Comparison of ENCODE assay signal across 8 mouse cellular contexts in genomic region chr2:25460135-25460534, GRCm38 (mm10). TPM values are rescaled to one million over a fixed set of nuclear protein-coding genes. Genes with fewer than 3 reads are reported as not detected.
DNase-seq lines count a peak whose midpoint lies in the region; ATAC-seq and TF ChIP-seq lines count a peak whose summit lies in the region.

No protein-coding gene starts in this region.

- no peaks in the 10 kb centered on the region for H3K27me3 ChIP-seq in lung, embryonic 14.5 days (ENCODE audit: insufficient read depth, low read length)
- H3K27me3 ChIP-seq in forebrain, embryonic 15.5 days = no peaks in the 10 kb centered on the region
- H3K27me3 ChIP-seq in neural tube, embryonic 11.5 days (ENCODE audit: control insufficient read depth, insufficient read depth, low read length) = no peaks in the 10 kb centered on the region

- H3K9ac ChIP-seq in lung, embryonic 14.5 days = peak overlapping the region; percentile 70
- peak overlapping the region; percentile 88 for H3K9ac ChIP-seq in forebrain, embryonic 15.5 days (replicated peaks)
- peak overlapping the region; percentile 56 for H3K9ac ChIP-seq in neural tube, embryonic 11.5 days (ENCODE audit: low read length)

- H3K4me1 ChIP-seq in lung, embryonic 14.5 days (ENCODE audit: insufficient read depth) = no peaks in the 10 kb centered on the region; the same call in 1 of the 2 replicates
- peaks cover 12% of the 10 kb centered on the region for H3K4me1 ChIP-seq in brown adipose tissue, adult 24 weeks (ENCODE audit: control insufficient read depth, insufficient read depth, insufficient read length, low read length)
- H3K4me1 ChIP-seq in forebrain, embryonic 15.5 days = peaks cover 26% of the 10 kb centered on the region
- peaks cover 5% of the 10 kb centered on the region for H3K4me1 ChIP-seq in neural tube, embryonic 11.5 days (ENCODE audit: control insufficient read depth, insufficient read depth, low read length)

- DNase-seq in lung, embryonic 14.5 days = peak; percentile 36
- no peak for DNase-seq in lung, postnatal 36 days
- peak; percentile 40 for DNase-seq in kidney, postnatal 14 days
- DNase-seq in neural tube, embryonic 11.5 days (ENCODE audit: low spot score) = no peak
- DNase-seq in urinary bladder, postnatal 25 days (ENCODE audit: low spot score) = no peak

- H3K4me2 ChIP-seq in lung, embryonic 14.5 days = peak overlapping the region; percentile 87
- H3K4me2 ChIP-seq in forebrain, embryonic 15.5 days (replicated peaks) = peak overlapping the region; percentile 90
- peak overlapping the region; percentile 67 for H3K4me2 ChIP-seq in neural tube, embryonic 11.5 days (ENCODE audit: low read depth)

- no peaks in the 10 kb centered on the region for H3K9me3 ChIP-seq in lung, embryonic 14.5 days (ENCODE audit: low read depth, low read length)
- no peaks in the 10 kb centered on the region for H3K9me3 ChIP-seq in forebrain, embryonic 15.5 days
- no peaks in the 10 kb centered on the region for H3K9me3 ChIP-seq in neural tube, embryonic 11.5 days (ENCODE audit: control insufficient read depth, low read length)

- peak overlapping the region; percentile 88; the same call in 1 of the 2 replicates for H3K27ac ChIP-seq in lung, embryonic 14.5 days (ENCODE audit: low read depth)
- H3K27ac ChIP-seq in brown adipose tissue, adult 24 weeks (replicated peaks; ENCODE audit: low read depth, low read length) = peak overlapping the region; percentile 90
- H3K27ac ChIP-seq in forebrain, embryonic 15.5 days (replicated peaks) = peak overlapping the region; percentile 99
- no peak overlapping the region for H3K27ac ChIP-seq in neural tube, embryonic 11.5 days (ENCODE audit: low read depth, low read length)

- peaks cover 12% of the 10 kb centered on the region; the same call in 1 of the 2 replicates for H3K36me3 ChIP-seq in lung, embryonic 14.5 days (ENCODE audit: insufficient read depth)
- H3K36me3 ChIP-seq in forebrain, embryonic 15.5 days = no peaks in the 10 kb centered on the region
- H3K36me3 ChIP-seq in neural tube, embryonic 11.5 days (ENCODE audit: control insufficient read depth, insufficient read depth, low read length) = no peaks in the 10 kb centered on the region

- 26% methylated on average over 5 of the region's 5 CpGs for WGBS in lung, embryonic 14.5 days
- 27% methylated on average over 5 of the region's 5 CpGs for WGBS in forebrain, embryonic 15.5 days
- WGBS in neural tube, embryonic 11.5 days = 40% methylated on average over 5 of the region's 5 CpGs

- TF ChIP-seq CTCF in lung, embryonic 14.5 days (IDR thresholded peaks at IDR 0.05; ENCODE audit: low read depth) = no peak

- H3K4me3 ChIP-seq in lung, embryonic 14.5 days (ENCODE audit: low read depth, low read length) = peak overlapping the region; percentile 70
- peak overlapping the region; percentile 96 for H3K4me3 ChIP-seq in brown adipose tissue, adult 24 weeks (ENCODE audit: insufficient read depth, low read depth, low read length)
- H3K4me3 ChIP-seq in forebrain, embryonic 15.5 days = peak overlapping the region; percentile 83
- peak overlapping the region; percentile 73 for H3K4me3 ChIP-seq in neural tube, embryonic 11.5 days (ENCODE audit: low read depth, low read length)

- peak; percentile 1; the same call in 1 of the 2 replicates for ATAC-seq in lung, embryonic 14.5 days (ENCODE audit: insufficient read depth)
- ATAC-seq in forebrain, embryonic 15.5 days (replicated peaks) = peak; percentile 38
- ATAC-seq in neural tube, embryonic 11.5 days (ENCODE audit: insufficient read depth, low FRiP score, low TSS enrichment) = peak; percentile 20; the same call in 1 of the 2 replicates
- no peak for ATAC-seq in frontal cortex, adult (ENCODE audit: low TSS enrichment)

RNA-seq across cellular contexts. Expression of gene Paxx, which starts 0.8 kb away (rescaled TPM):
- 15.8 and 23.5 TPM in 2 replicates for polyA plus RNA-seq in lung, embryonic 14.5 days (2014; fragmentation: Nextera tagmentation; extraction: Ambion mirVana)
- polyA plus RNA-seq in brown adipose tissue, adult 24 weeks (2012; ENCODE audit: insufficient read depth, insufficient read length, missing spikeins) = 195 and 218 TPM in 2 replicates
- 100 and 101 TPM in 2 replicates for polyA plus RNA-seq in forebrain, embryonic 15.5 days (2015; fragmentation: Nextera tagmentation; extraction: Ambion mirVana)
- polyA plus RNA-seq in neural tube, embryonic 11.5 days (2014; fragmentation: Nextera tagmentation; extraction: Ambion mirVana) = 22.0 and 26.3 TPM in 2 replicates

RNA-seq across cellular contexts. Expression of gene Clic3, which starts 3.5 kb away (rescaled TPM):
- 20.0 and 30.2 TPM in 2 replicates for polyA plus RNA-seq in lung, embryonic 14.5 days (2014; fragmentation: Nextera tagmentation; extraction: Ambion mirVana)
- polyA plus RNA-seq in brown adipose tissue, adult 24 weeks (2012; ENCODE audit: insufficient read depth, insufficient read length, missing spikeins) = not detected in 2 replicates
- polyA plus RNA-seq in forebrain, embryonic 15.5 days (2015; fragmentation: Nextera tagmentation; extraction: Ambion mirVana) = 3.3 and 3.4 TPM in 2 replicates
- 0.72 and 0.89 TPM in 2 replicates for polyA plus RNA-seq in neural tube, embryonic 11.5 days (2014; fragmentation: Nextera tagmentation; extraction: Ambion mirVana)

RNA-seq across cellular contexts. Expression of gene Ptgds, which starts 9.7 kb away (rescaled TPM):
- polyA plus RNA-seq in lung, embryonic 14.5 days (2014; fragmentation: Nextera tagmentation; extraction: Ambion mirVana) = 3.3 and 3.4 TPM in 2 replicates
- polyA plus RNA-seq in brown adipose tissue, adult 24 weeks (2012; ENCODE audit: insufficient read depth, insufficient read length, missing spikeins) = 15.2 and 46.8 TPM in 2 replicates
- 112 and 123 TPM in 2 replicates for polyA plus RNA-seq in forebrain, embryonic 15.5 days (2015; fragmentation: Nextera tagmentation; extraction: Ambion mirVana)
- 0.43 TPM in 1 of 2 replicates, not detected in the other for polyA plus RNA-seq in neural tube, embryonic 11.5 days (2014; fragmentation: Nextera tagmentation; extraction: Ambion mirVana)

RNA-seq across cellular contexts. Expression of gene Abca2, which starts 31.6 kb away (rescaled TPM):
- 3.9 and 4.6 TPM in 2 replicates for polyA plus RNA-seq in lung, embryonic 14.5 days (2014; fragmentation: Nextera tagmentation; extraction: Ambion mirVana)
- polyA plus RNA-seq in brown adipose tissue, adult 24 weeks (2012; ENCODE audit: insufficient read depth, insufficient read length, missing spikeins) = 30.0 and 52.4 TPM in 2 replicates
- 11.6 and 14.1 TPM in 2 replicates for polyA plus RNA-seq in forebrain, embryonic 15.5 days (2015; fragmentation: Nextera tagmentation; extraction: Ambion mirVana)
- polyA plus RNA-seq in neural tube, embryonic 11.5 days (2014; fragmentation: Nextera tagmentation; extraction: Ambion mirVana) = 5.0 and 5.6 TPM in 2 replicates

RNA-seq across cellular contexts. Expression of gene Lcn12, which starts 33.6 kb away (rescaled TPM):
- polyA plus RNA-seq in lung, embryonic 14.5 days (2014; fragmentation: Nextera tagmentation; extraction: Ambion mirVana) = not detected in 2 replicates
- not detected in 2 replicates for polyA plus RNA-seq in brown adipose tissue, adult 24 weeks (2012; ENCODE audit: insufficient read depth, insufficient read length, missing spikeins)
- polyA plus RNA-seq in forebrain, embryonic 15.5 days (2015; fragmentation: Nextera tagmentation; extraction: Ambion mirVana) = not detected in 2 replicates
- polyA plus RNA-seq in neural tube, embryonic 11.5 days (2014; fragmentation: Nextera tagmentation; extraction: Ambion mirVana) = not detected in 2 replicates

Comparison
In these comparisons a context has a peak if more than half of its experiments do, and no peak if none do; other contexts are left out.
1. DNase-seq: peak in lung, embryonic 14.5 days (single experiment) and kidney, postnatal 14 days (single experiment); none in lung, postnatal 36 days (single experiment), neural tube, embryonic 11.5 days (single experiment) and urinary bladder, postnatal 25 days (single experiment).
2. Peak in every context shown above with its lines, with median percentiles within 50 percentile points of each other: H3K4me2 ChIP-seq, H3K4me3 ChIP-seq and H3K9ac ChIP-seq.